Mouse (Mus musculus) C2C12 (cell line): Measurements from ENCODE around the gene Gtf3c4.

ENCODE experiments used
- CTCF ChIP-seq: IDR thresholded peaks from one replicate; pipeline ENCODE4 v1.5.1; 2011; ENCODE audit not compliant: control insufficient read depth, insufficient read depth, insufficient read length
- MAX ChIP-seq: IDR thresholded peaks from one replicate; pipeline ENCODE4 v1.6.1; 2011; ENCODE audit warnings: mild to moderate bottlenecking, control low read depth

DNA sequence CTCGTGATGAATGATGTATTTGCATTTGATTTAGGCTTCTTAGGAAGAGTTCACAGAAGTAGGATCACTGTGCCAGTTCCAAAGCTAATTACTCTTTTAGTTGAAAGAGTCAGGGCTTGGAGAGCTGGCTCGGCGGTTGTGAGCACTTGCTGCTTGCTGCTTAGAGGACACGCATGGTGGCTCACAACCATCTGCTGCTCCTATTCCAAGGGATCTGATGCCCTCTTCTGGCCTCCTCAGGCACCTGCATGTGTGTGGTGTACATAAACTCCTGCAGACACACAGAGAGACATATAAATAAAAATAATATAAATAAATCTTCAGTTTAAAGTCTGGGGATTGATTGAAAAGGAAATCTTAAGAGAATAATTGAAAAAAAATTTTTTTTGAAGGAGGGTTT, 58.9 kb downstream of the Gtf3c4 start:
- TF ChIP-seq CTCF (no peak), MAX (no peak)
